Mouse (Mus musculus) erythroblast, embryonic 14.5 days (primary cell): Measurements from ENCODE around the gene Ppp1r14b.

Experiments
- GATA1 ChIP-seq: IDR thresholded peaks from 2 replicates; pipeline ENCODE4 v1.6.1; 2012; ENCODE audit warnings: low read length, inconsistent platforms, mixed read lengths
- TAL1 ChIP-seq: IDR thresholded peaks from 3 replicates; pipeline ENCODE4 v1.6.1; 2012; ENCODE audit warnings: low read length, inconsistent platforms, mixed read lengths

GRCm38 (mm10) chr19:6994489-6994888 lies 19.7 kb downstream of the Ppp1r14b start:
- TF ChIP-seq GATA1: no peak
- TF ChIP-seq TAL1: no peak
